Mouse (Mus musculus) embryonic facial prominence, embryonic 11.5 days (tissue): ENCODE data around the gene Abcb1b. TPM values are rescaled to one million over a fixed set of nuclear protein-coding genes. Genes with fewer than 3 reads are reported as not detected.

Experiments used
- ATAC-seq: fragments of 200-750 bp; cut with Nextera tagmentation; replicated peaks from 2 replicates; pipeline ENCODE4 v1.8.0; 2017; ENCODE audit warnings: low read depth; ENCODE audit not compliant: insufficient number of reproducible peaks, low FRiP score, low TSS enrichment
- DNase-seq: peaks from one replicate; pipeline ENCODE4 v3.0.0-alpha.2; 2015; ENCODE audit warnings: low spot score
- H3K27ac ChIP-seq: fragments of 300-500 bp; sonication (generic); replicated peaks from 2 replicates; pipeline ENCODE4 v1.5.1; 2014; ENCODE audit warnings: mild to moderate bottlenecking, low read depth, low read length, control low read depth
- H3K27me3 ChIP-seq: fragments of 300-500 bp; sonication (generic); 2 replicates; pipeline ENCODE4 v1.6.1; 2014; ENCODE audit warnings: mild to moderate bottlenecking, low read length, moderate library complexity, mixed read lengths; ENCODE audit not compliant: control insufficient read depth, insufficient read depth
- H3K36me3 ChIP-seq: fragments of 300-500 bp; sonication (generic); replicated peaks from 2 replicates; pipeline ENCODE4 v1.6.1; 2014; ENCODE audit warnings: low read depth, mild to moderate bottlenecking, low read length, moderate library complexity, mixed read lengths; ENCODE audit not compliant: control insufficient read depth, insufficient read depth
- H3K4me1 ChIP-seq: fragments of 300-500 bp; sonication (generic); 2 replicates; pipeline ENCODE4 v1.6.1; 2014; ENCODE audit warnings: low read length, mixed read lengths; ENCODE audit not compliant: control insufficient read depth, insufficient read depth
- H3K4me2 ChIP-seq: fragments of 300-500 bp; sonication (generic); 2 replicates; pipeline ENCODE4 v1.6.1; 2014; ENCODE audit warnings: low read depth, mild to moderate bottlenecking, control low read depth, low read length, moderate library complexity
- H3K4me3 ChIP-seq: fragments of 300-500 bp; sonication (generic); 2 replicates; pipeline ENCODE4 v1.5.1; 2014; ENCODE audit warnings: low read depth, low read length, control low read depth
- H3K9ac ChIP-seq: fragments of 300-500 bp; sonication (generic); replicated peaks from 2 replicates; pipeline ENCODE4 v1.6.1; 2014; ENCODE audit warnings: mild to moderate bottlenecking, control low read depth, low read length
- H3K9me3 ChIP-seq: fragments of 300-500 bp; sonication (generic); replicated peaks from 2 replicates; pipeline ENCODE4 v1.6.1; 2016; ENCODE audit warnings: mild to moderate bottlenecking, low read length, inconsistent platforms, mixed read lengths; ENCODE audit not compliant: control insufficient read depth
- WGBS: fragments of 180-500 bp; shearing (Covaris S2); extraction: QIAGEN DNeasy Blood & Tissue Kit; methylation state at CpG from one replicate; pipeline ENCODE4 v1.1.7; 2014; 5-methylcytosine and 5-hydroxymethylcytosine counted together
- polyA plus RNA-seq: library from polyadenylated mRNA; unstranded; fragments of >200 nt; fragmentation: Nextera tagmentation; extraction: Ambion mirVana; gene quantifications from 2 replicates; pipeline ENCODE4 v1.2.1, GENCODE M21; 2014

The Abcb1b gene
- polyA plus RNA-seq, 1 experiment from 2014 or later, result 0.77 TPM

DNA sequence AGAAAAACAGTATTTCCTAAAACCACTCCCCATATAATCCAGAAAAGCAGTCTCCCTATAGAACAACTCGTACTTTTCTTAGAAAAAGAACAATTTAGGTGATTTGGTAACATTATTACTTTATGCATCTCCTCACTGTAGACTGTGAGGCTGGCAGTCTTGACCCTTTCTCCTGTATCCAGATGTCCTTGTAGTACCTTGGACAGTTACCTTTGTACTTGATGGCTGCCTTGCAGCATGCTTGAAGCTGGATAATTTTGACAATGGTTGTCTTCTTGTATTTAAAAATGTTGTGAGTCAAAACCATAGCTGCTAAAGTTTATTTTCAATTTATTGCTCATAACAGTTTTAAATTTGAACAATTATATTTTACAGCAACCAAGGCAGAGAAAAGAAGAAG is 98.3 kb downstream of the Abcb1b start:
- Histone ChIP-seq H3K9me3 (no peaks in the 10 kb centered on the region), H3K27ac (no peak overlapping the region), H3K27me3 (no peaks in the 10 kb centered on the region; the same call in none of the 2 replicates), H3K4me3 (no peak overlapping the region), H3K4me1 (peaks cover 3% of the 10 kb centered on the region), H3K36me3 (no peaks in the 10 kb centered on the region), H3K9ac (no peak overlapping the region), H3K4me2 (no peak overlapping the region)
- ATAC-seq, result no peak
- WGBS, result 75% methylated on average over 1 of the region's 1 CpGs
- DNase-seq, result peak; percentile 52

DNA sequence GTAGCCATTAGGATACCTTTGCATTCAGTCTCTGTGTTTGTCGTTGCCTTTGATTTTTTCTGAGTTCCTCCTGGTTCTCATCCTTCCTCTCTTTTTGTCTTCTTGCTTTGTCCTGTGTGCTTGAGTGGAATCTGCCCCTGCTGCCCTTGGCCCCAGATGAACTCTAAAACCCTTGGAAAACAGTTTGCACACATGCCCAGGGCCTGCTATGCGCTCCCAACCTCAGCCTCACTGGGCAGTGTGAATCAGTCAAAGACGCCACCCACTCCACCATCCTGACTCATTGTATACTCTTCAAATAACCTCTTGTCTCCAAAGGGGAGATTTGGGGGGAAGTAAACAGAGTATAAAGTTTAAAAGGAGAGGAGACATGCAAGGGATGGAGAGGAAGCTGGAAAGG is 100.3 kb downstream of the Abcb1b start:
- no peaks in the 10 kb centered on the region for H3K9me3 ChIP-seq
- 69% methylated on average over 3 of the region's 3 CpGs for WGBS
- no peak overlapping the region for H3K4me3 ChIP-seq
- no peak overlapping the region for H3K4me2 ChIP-seq
- H3K27ac ChIP-seq, result no peak overlapping the region
- no peak for ATAC-seq
- no peaks in the 10 kb centered on the region for H3K36me3 ChIP-seq
- H3K9ac ChIP-seq, result no peak overlapping the region
- H3K27me3 ChIP-seq, result no peaks in the 10 kb centered on the region; the same call in none of the 2 replicates
- DNase-seq, result no peak
- H3K4me1 ChIP-seq, result peaks cover 3% of the 10 kb centered on the region

GRCm38 (mm10) chr5:8901001-8901400 is 103.1 kb downstream of the Abcb1b start:
- ATAC-seq (no peak), DNase-seq (no peak)
- Histone ChIP-seq H3K4me3 (no peak overlapping the region), H3K36me3 (no peaks in the 10 kb centered on the region), H3K4me2 (no peak overlapping the region), H3K9ac (no peak overlapping the region), H3K4me1 (no peaks in the 10 kb centered on the region), H3K27ac (no peak overlapping the region), H3K27me3 (no peaks in the 10 kb centered on the region), H3K9me3 (no peaks in the 10 kb centered on the region)
- WGBS, result 79% methylated on average over 1 of the region's 1 CpGs

DNA sequence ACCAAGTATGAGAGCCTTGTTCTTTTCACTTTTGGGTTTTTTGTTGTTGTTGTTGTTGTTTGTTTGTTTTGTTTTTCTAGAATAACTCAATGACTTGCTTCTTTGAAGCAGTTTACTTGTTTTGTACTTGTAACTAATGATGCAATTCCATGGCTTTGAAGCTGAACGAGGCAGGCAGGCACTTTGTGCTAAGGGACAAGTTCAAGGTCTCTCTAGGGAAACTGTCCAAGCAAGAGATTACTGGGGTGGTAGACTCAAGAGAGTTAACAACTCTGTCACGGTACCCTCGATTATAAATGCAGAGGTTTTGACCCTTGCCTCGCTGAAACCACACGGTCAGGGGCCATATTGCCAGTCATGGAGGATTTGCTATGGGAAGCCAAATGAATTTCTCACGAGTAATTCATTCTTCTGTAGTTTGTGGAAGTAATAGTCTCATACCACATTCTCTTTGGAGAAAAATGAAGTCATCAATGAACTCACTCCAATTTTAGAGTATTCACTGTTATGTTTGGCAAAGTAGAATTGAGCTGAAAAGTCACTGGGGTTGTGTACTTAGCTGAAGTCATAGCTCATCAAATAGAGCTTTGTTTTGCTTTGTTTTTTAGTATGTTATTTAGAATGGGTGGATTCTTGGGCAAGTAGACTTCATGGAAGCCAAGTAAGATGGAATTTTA is 104.3 kb downstream of the Abcb1b start:
- Histone ChIP-seq H3K27me3 (no peaks in the 10 kb centered on the region), H3K9ac (no peak overlapping the region), H3K4me2 (no peak overlapping the region), H3K36me3 (no peaks in the 10 kb centered on the region), H3K4me1 (no peaks in the 10 kb centered on the region), H3K27ac (no peak overlapping the region), H3K9me3 (no peaks in the 10 kb centered on the region), H3K4me3 (no peak overlapping the region)
- DNase-seq, result no peak
- ATAC-seq, result no peak
- WGBS, result 75% methylated on average over 6 of the region's 6 CpGs

DNA sequence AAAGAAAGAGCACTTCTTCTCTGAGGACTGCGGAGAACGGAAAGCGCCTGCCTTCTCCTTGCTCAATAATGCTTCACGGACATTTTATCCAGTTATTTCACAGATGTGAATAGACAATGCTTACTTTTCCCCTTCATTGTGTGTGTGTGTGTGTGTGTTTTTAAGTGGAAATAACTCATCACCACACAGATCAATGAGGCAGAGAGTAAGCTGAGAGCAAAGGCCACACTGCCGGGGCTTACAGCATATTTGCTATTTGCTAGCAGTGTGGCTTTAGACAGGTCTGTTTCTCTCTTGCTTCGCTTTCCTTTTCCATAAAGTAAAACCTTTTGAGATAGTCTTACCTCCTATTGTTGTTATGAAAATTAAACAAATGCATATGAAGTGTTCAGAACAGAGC is 106.6 kb downstream of the Abcb1b start:
- H3K9me3 ChIP-seq, result no peaks in the 10 kb centered on the region

DNA sequence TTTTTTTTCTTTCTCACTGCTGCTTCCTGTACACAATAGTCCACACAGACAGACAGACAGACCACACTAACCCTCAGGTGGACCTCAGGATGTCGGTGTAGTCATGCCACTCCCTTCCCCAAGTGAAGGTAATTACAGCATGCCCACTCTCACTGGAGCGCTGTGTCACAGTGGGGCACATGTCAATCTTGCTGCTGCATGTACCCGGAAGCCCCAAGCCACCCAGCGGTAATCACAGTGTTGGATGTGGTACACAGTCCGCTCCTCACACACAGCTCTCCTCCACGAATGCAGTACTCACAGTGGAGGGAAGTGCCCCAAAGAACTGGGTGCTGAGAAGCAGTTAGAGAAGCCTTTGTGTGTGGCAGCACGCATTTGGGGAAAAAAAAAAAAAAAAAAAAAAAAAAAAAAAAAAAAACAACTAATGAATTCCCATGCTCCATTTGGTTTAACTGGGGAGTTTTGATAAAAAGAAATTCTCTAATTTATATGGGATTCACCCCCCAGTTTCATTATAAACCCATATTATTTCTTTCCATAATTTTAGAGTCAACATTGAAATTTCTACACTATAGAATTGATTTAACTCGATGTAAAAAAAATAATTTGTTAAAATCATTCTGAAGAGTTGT is 113.7 kb downstream of the Abcb1b start:
- H3K4me1 ChIP-seq, result no peaks in the 10 kb centered on the region
- H3K36me3 ChIP-seq, result no peaks in the 10 kb centered on the region
- DNase-seq (no peak), ATAC-seq (no peak)
- H3K4me3 ChIP-seq, result no peak overlapping the region
- no peaks in the 10 kb centered on the region for H3K9me3 ChIP-seq
- WGBS, result 75% methylated on average over 8 of the region's 8 CpGs
- H3K27me3 ChIP-seq, result no peaks in the 10 kb centered on the region
- no peak overlapping the region for H3K27ac ChIP-seq
- H3K9ac ChIP-seq, result no peak overlapping the region
- H3K4me2 ChIP-seq, result no peak overlapping the region

More for the DNA sequence above, 106.6 kb downstream of the Abcb1b start:
- Histone ChIP-seq H3K9ac (no peak overlapping the region), H3K4me2 (no peak overlapping the region), H3K27ac (no peak overlapping the region), H3K27me3 (no peaks in the 10 kb centered on the region), H3K4me1 (no peaks in the 10 kb centered on the region), H3K4me3 (no peak overlapping the region), H3K36me3 (no peaks in the 10 kb centered on the region)
- ATAC-seq (no peak), DNase-seq (no peak)
- WGBS, result 62% methylated on average over 6 of the region's 6 CpGs

Other genes with a start within 250 kb of the Abcb1b start
- gene Rundc3b, start 175.2 kb upstream of the Abcb1b start, polyA plus RNA-seq, result 7.3 and 7.4 TPM in 2 replicates
- gene Abcb1a, start 138.1 kb upstream of the Abcb1b start, polyA plus RNA-seq, result 0.26 and 0.41 TPM in 2 replicates
- gene Abcb4, start 95.6 kb downstream of the Abcb1b start, polyA plus RNA-seq, result 0.38 and 0.54 TPM in 2 replicates
- gene Crot, start 199.2 kb downstream of the Abcb1b start, polyA plus RNA-seq, result 50.1 and 51.8 TPM in 2 replicates